Mouse (Mus musculus) Patski (cell line): ENCODE measurements around the gene 1110002E22Rik. TPM values are rescaled to one million over a fixed set of nuclear protein-coding genes. Genes with fewer than 3 reads are reported as not detected.

Experiments
- ATAC-seq: fragments of 100-300 bp; one replicate; pipeline ENCODE4 v1.8.0; 2021
- CTCF ChIA-PET: fragments of 350-600 bp; sonication (Branson Sonifier 250); formaldehyde crosslinking; loops from one replicate; lab custom pipeline; 2022; ENCODE audit warnings: inconsistent platforms; lab: Charles Lee
- POLR2A ChIA-PET: fragments of 350-600 bp; sonication (Branson Sonifier 250); formaldehyde crosslinking; loops from one replicate; lab custom pipeline; 2022; ENCODE audit warnings: antibody characterized with exemption, inconsistent platforms; lab: Charles Lee
- DNase-seq: peaks from one replicate; pipeline ENCODE4 v3.0.0-alpha.2; 2011; ENCODE audit warnings: low read depth, low spot score
- H3K27me3 ChIP-seq: fragments of 371-371 bp; one replicate; pipeline ENCODE4 v1.5.1; 2021
- CTCF ChIP-seq: fragments of 100-300 bp; IDR thresholded peaks from one replicate; pipeline ENCODE4 v1.5.1; 2021
- in situ Hi-C: fragments of 300-500 bp; cut with MboI; formaldehyde crosslinking; loops from 3 replicates; pipeline ENCODE4 v1.11.1; 2018; ENCODE audit warnings: low pct_unique_long_range_greater_than_20kb, mixed read lengths
- polyA plus RNA-seq: library from polyadenylated mRNA; unstranded; gene quantifications from one replicate; pipeline ENCODE4 v1.2.3, GENCODE M21; 2021

1110002E22Rik gene
- polyA plus RNA-seq, 1 experiment from 2014 or later, result 0.67 TPM

- TF ChIP-seq CTCF, result no peak
- ATAC-seq (no peak), DNase-seq (no peak)
- in situ Hi-C loops, result no loop called here
- CTCF ChIA-PET, result interaction anchor here (0.9 to 1.0 kb wide), 3 partner anchors 11 to 46 kb away, joined by 3 to 5 read pairs (median 3); no protein-coding TSS in a partner anchor
- POLR2A ChIA-PET, result no interaction called here
- no peaks in the 10 kb centered on the region for H3K27me3 ChIP-seq
Observed at GRCm38 (mm10) chr3:138096263-138097028, 31.6 kb downstream of the 1110002E22Rik start.

- no peak for ATAC-seq
- no peaks in the 10 kb centered on the region for H3K27me3 ChIP-seq
- no peak for TF ChIP-seq CTCF
- in situ Hi-C loops, result no loop called here
- DNase-seq, result no peak
- ChIA-PET CTCF (interaction anchor here (1.0 to 1.6 kb wide), 3 partner anchors 44 to 106 kb away, joined by 3 to 5 read pairs (median 4); no protein-coding TSS in a partner anchor), POLR2A (no interaction called here)
Observed at GRCm38 (mm10) chr3:138097718-138098117, 32.9 kb downstream of the 1110002E22Rik start.

GRCm38 (mm10) chr3:138101936-138102335 lies 37.1 kb downstream of the 1110002E22Rik start:
- ChIA-PET CTCF (interaction anchor here (0.7 to 1.4 kb wide), 3 partner anchors 14 to 91 kb away, joined by 3 read pairs; no protein-coding TSS in a partner anchor), POLR2A (no interaction called here)
- no peak for DNase-seq
- in situ Hi-C loops, result no loop called here
- no peaks in the 10 kb centered on the region for H3K27me3 ChIP-seq
- no peak for ATAC-seq
- no peak for TF ChIP-seq CTCF

GRCm38 (mm10) chr3:138103690-138104089 lies 38.8 kb downstream of the 1110002E22Rik start:
- DNase-seq, result no peak
- POLR2A ChIA-PET, result no interaction called here
- no peaks in the 10 kb centered on the region for H3K27me3 ChIP-seq
- TF ChIP-seq CTCF, result no peak
- in situ Hi-C loops, result no loop called here
- ATAC-seq, result peak; percentile 68
- CTCF ChIA-PET, result interaction anchor here (1.4 kb wide), 1 partner anchor 41 kb away, joined by 6 read pairs; the partner anchor contains the start of gene Mttp

- no peak for TF ChIP-seq CTCF
- no peaks in the 10 kb centered on the region for H3K27me3 ChIP-seq
- DNase-seq, result no peak
- ATAC-seq, result peak; percentile 61
- POLR2A ChIA-PET, result interaction anchor here (0.7 to 1.2 kb wide), 2 partner anchors 14 to 76 kb away, joined by 4 to 5 read pairs; no protein-coding TSS in a partner anchor
- CTCF ChIA-PET, result interaction anchor here (1.4 to 2.0 kb wide), 3 partner anchors 12 to 39 kb away, joined by 6 to 7 read pairs (median 6); partner anchors contain the start of genes Mttp and Trmt10a
- in situ Hi-C loops, result no loop called here
Observed at GRCm38 (mm10) chr3:138105056-138105455, 40.2 kb downstream of the 1110002E22Rik start.

GRCm38 (mm10) chr3:138106887-138107286 lies 42.0 kb downstream of the 1110002E22Rik start:
- ChIA-PET POLR2A (no interaction called here), CTCF (no interaction called here)
- ATAC-seq (no peak), DNase-seq (no peak)
- in situ Hi-C loops, result no loop called here
- no peak for TF ChIP-seq CTCF
- no peaks in the 10 kb centered on the region for H3K27me3 ChIP-seq

- no peaks in the 10 kb centered on the region for H3K27me3 ChIP-seq
- TF ChIP-seq CTCF, result no peak
- CTCF ChIA-PET, result no interaction called here
- in situ Hi-C loops, result no loop called here
- POLR2A ChIA-PET, result no interaction called here
- no peak for DNase-seq
- ATAC-seq, result no peak
Observed at GRCm38 (mm10) chr3:138110910-138111782, 46.3 kb downstream of the 1110002E22Rik start.

GRCm38 (mm10) chr3:138114106-138114505 lies 49.3 kb downstream of the 1110002E22Rik start:
- in situ Hi-C loops, result no loop called here
- CTCF ChIA-PET, result interaction anchor here (0.8 to 1.4 kb wide), 2 partner anchors 13 to 29 kb away, joined by 3 to 4 read pairs; partner anchors contain the start of gene Trmt10a
- DNase-seq (no peak), ATAC-seq (no peak)
- POLR2A ChIA-PET, result no interaction called here
- H3K27me3 ChIP-seq, result no peaks in the 10 kb centered on the region
- no peak for TF ChIP-seq CTCF

GRCm38 (mm10) chr3:138116871-138117270 lies 52.0 kb downstream of the 1110002E22Rik start:
- H3K27me3 ChIP-seq, result no peaks in the 10 kb centered on the region
- ATAC-seq (no peak), DNase-seq (no peak)
- ChIA-PET POLR2A (no interaction called here), CTCF (interaction anchor here (1.0 to 1.9 kb wide), 2 partner anchors 28 to 126 kb away, joined by 3 to 9 read pairs; partner anchors contain the start of gene Mttp)
- in situ Hi-C loops, result no loop called here
- no peak for TF ChIP-seq CTCF

GRCm38 (mm10) chr3:138118392-138118791 lies 53.5 kb downstream of the 1110002E22Rik start:
- in situ Hi-C loops, result no loop called here
- DNase-seq, result no peak
- TF ChIP-seq CTCF, result no peak
- CTCF ChIA-PET, result interaction anchor here (1.1 to 1.9 kb wide), 3 partner anchors 12 to 127 kb away, joined by 3 to 9 read pairs (median 3); no protein-coding TSS in a partner anchor
- H3K27me3 ChIP-seq, result no peaks in the 10 kb centered on the region
- POLR2A ChIA-PET, result interaction anchor here (0.5 to 1.0 kb wide), 2 partner anchors 13 to 217 kb away, joined by 3 to 4 read pairs; no protein-coding TSS in a partner anchor
- no peak for ATAC-seq
